Mouse (Mus musculus) limb, embryonic 14.5 days (tissue): ENCODE data around the gene Smarcd1. TPM values are rescaled to one million over a fixed set of nuclear protein-coding genes. Genes with fewer than 3 reads are reported as not detected.

ENCODE experiments used
- ATAC-seq: fragments of 200-750 bp; cut with Nextera tagmentation; 2 replicates; pipeline ENCODE4 v1.8.0; 2017; ENCODE audit warnings: low read depth, moderate number of reproducible peaks, moderate TSS enrichment; ENCODE audit not compliant: low FRiP score
- DNase-seq: peaks from one replicate; pipeline ENCODE4 v3.0.0-alpha.2; 2015; ENCODE audit warnings: low spot score
- H3K27ac ChIP-seq: fragments of 300-500 bp; sonication (generic); replicated peaks from 2 replicates; pipeline ENCODE4 v1.5.1; 2014; ENCODE audit warnings: low read depth, mild to moderate bottlenecking, low read length, moderate library complexity, mixed read lengths
- H3K27me3 ChIP-seq: fragments of 300-500 bp; sonication (generic); 2 replicates; pipeline ENCODE4 v1.6.1; 2014; ENCODE audit warnings: low read length, mixed read lengths; ENCODE audit not compliant: control insufficient read depth, insufficient read depth
- H3K36me3 ChIP-seq: fragments of 300-500 bp; sonication (generic); 2 replicates; pipeline ENCODE4 v1.6.1; 2014; ENCODE audit warnings: mild to moderate bottlenecking, low read length, moderate library complexity, mixed read lengths; ENCODE audit not compliant: control insufficient read depth, insufficient read depth
- H3K4me1 ChIP-seq: fragments of 300-500 bp; sonication (generic); 2 replicates; pipeline ENCODE4 v1.6.1; 2014; ENCODE audit warnings: antibody characterized with exemption, low read length, mixed read lengths; ENCODE audit not compliant: control insufficient read depth, insufficient read depth
- H3K4me2 ChIP-seq: fragments of 300-500 bp; sonication (generic); replicated peaks from 2 replicates; pipeline ENCODE4 v1.6.1; 2014; ENCODE audit warnings: low read depth, mild to moderate bottlenecking, low read length, moderate library complexity; ENCODE audit not compliant: severe bottlenecking
- H3K4me3 ChIP-seq: fragments of 300-500 bp; sonication (generic); replicated peaks from 2 replicates; pipeline ENCODE4 v1.5.1; 2014; ENCODE audit warnings: low read length
- H3K9ac ChIP-seq: fragments of 300-500 bp; sonication (generic); 2 replicates; pipeline ENCODE4 v1.6.1; 2014; ENCODE audit warnings: mild to moderate bottlenecking, low read depth, low read length, moderate library complexity; ENCODE audit not compliant: severe bottlenecking
- H3K9me3 ChIP-seq: fragments of 300-500 bp; sonication (generic); 2 replicates; pipeline ENCODE4 v1.6.1; 2016; ENCODE audit warnings: low read length; ENCODE audit not compliant: control insufficient read depth
- POLR2A ChIP-seq: fragments of 200-500 bp; IDR thresholded peaks from 2 replicates; pipeline ENCODE4 v1.8.0; 2012; ENCODE audit warnings: inconsistent platforms, mild to moderate bottlenecking, moderate library complexity, borderline replicate concordance; ENCODE audit not compliant: insufficient read depth, insufficient read length; ENCODE audit errors: extremely low read depth
- WGBS: fragments of 180-500 bp; shearing (Covaris S2); extraction: QIAGEN DNeasy Blood & Tissue Kit; methylation state at CpG from one replicate; pipeline ENCODE4 v1.1.7; 2014; 5-methylcytosine and 5-hydroxymethylcytosine counted together
- polyA plus RNA-seq, 2 experiments: library from polyadenylated mRNA; depleted of rRNA in 1 of 2; stranded (reverse) in 1 of 2; unstranded in 1 of 2; fragments of >200 nt; fragmentation: Nextera tagmentation in 1 of 2; extraction: Ambion mirVana in 1 of 2; gene quantifications; 2 replicates each; pipeline versions ENCODE4 v1.2.1 to v1.2.3; 2012 to 2014

Smarcd1 gene
- polyA plus RNA-seq, 2 experiments = 41.9 to 77.1 TPM

GRCm38 (mm10) chr15:99661121-99661830 lies 40.7 kb upstream of the Smarcd1 start:
- Histone ChIP-seq H3K4me2 (no peak overlapping the region), H3K4me1 (peaks cover 11% of the 10 kb centered on the region), H3K9ac (no peak overlapping the region), H3K27ac (no peak overlapping the region), H3K36me3 (no peaks in the 10 kb centered on the region), H3K4me3 (no peak overlapping the region), H3K27me3 (peaks cover 16% of the 10 kb centered on the region), H3K9me3 (no peaks in the 10 kb centered on the region)
- ATAC-seq = no peak
- no peak for DNase-seq
- 93% methylated on average over 15 of the region's 15 CpGs for WGBS
- no peak for TF ChIP-seq POLR2A

DNA sequence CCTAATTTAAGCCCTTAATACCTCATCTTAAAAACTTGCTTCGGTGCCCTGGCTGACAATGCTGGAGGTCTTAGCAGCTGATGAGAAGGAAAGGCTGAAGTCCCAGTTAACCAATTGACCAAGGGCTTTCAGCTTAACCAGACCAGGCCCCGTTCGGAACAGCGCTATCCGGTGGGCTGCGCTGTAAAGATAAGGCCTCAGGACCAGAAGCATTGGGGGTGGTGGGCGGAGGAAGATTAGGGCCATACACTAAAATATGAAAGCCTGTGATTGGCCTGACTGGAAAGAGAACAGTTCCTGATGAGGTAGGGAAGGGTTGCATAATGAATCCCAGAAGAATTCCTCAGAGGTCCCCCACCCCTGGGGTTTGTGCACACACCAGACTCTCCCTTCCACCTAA lies 39.6 kb upstream of the Smarcd1 start:
- H3K27ac ChIP-seq = no peak overlapping the region
- H3K27me3 ChIP-seq = peaks cover 25% of the 10 kb centered on the region
- H3K36me3 ChIP-seq = no peaks in the 10 kb centered on the region
- DNase-seq (no peak), ATAC-seq (no peak)
- no peak overlapping the region for H3K4me3 ChIP-seq
- no peak for TF ChIP-seq POLR2A
- H3K9ac ChIP-seq = no peak overlapping the region
- 37% methylated on average over 7 of the region's 7 CpGs for WGBS
- H3K9me3 ChIP-seq = no peaks in the 10 kb centered on the region
- H3K4me2 ChIP-seq = no peak overlapping the region
- H3K4me1 ChIP-seq = peaks cover 11% of the 10 kb centered on the region

DNA sequence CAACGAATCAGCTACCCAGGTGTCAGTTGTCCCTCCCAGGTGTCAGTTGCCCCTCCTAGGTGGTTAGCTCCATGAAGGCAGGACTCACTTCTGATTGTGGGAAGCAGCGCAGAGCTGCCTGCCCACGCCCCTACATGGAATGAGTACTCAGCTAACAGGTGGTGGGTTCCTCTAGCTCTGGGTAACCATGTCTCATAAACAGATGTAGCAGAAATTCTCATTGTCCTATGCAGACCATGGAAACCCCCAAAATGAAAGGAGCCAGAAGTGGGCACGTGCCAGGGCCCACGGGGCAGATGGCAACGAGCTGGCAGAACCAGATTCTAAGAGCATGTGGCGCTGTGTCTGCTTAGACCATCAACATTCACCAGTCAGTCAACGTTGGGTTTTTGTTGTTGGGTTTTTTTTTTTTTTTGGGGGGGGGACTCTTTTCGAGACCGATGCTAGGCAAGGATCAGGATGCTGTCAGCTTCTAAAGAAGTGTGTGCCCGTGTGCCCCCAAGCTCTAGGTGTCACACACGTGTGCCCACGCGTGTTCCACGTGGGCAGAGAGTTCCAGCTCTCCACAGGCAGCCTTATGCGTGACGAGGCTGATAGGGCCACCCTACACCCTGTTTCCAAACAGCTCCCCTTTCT lies 37.8 kb upstream of the Smarcd1 start:
- no peak for DNase-seq

GRCm38 (mm10) chr15:99664600-99665451 lies 37.1 kb upstream of the Smarcd1 start:
- Histone ChIP-seq H3K4me2 (peak overlapping the region; percentile 88), H3K9me3 (no peaks in the 10 kb centered on the region), H3K27me3 (peaks cover 33% of the 10 kb centered on the region), H3K4me3 (peak overlapping the region; percentile 44), H3K4me1 (peaks cover 11% of the 10 kb centered on the region), H3K9ac (peak overlapping the region; percentile 52), H3K36me3 (no peaks in the 10 kb centered on the region), H3K27ac (no peak overlapping the region)
- WGBS = 2% methylated on average over 49 of the region's 52 CpGs
- ATAC-seq (peak; percentile 45; the same call in 1 of the 2 replicates), DNase-seq (peak; percentile 52)
- TF ChIP-seq POLR2A = no peak

More for the DNA sequence above, 37.8 kb upstream of the Smarcd1 start:
- TF ChIP-seq POLR2A = no peak
- H3K4me1 ChIP-seq = peaks cover 11% of the 10 kb centered on the region
- H3K27ac ChIP-seq = no peak overlapping the region
- ATAC-seq = no peak
- 4% methylated on average over 16 of the region's 17 CpGs for WGBS
- peak overlapping the region; percentile 88 for H3K4me2 ChIP-seq
- H3K36me3 ChIP-seq = no peaks in the 10 kb centered on the region
- no peaks in the 10 kb centered on the region for H3K9me3 ChIP-seq
- H3K4me3 ChIP-seq = peak overlapping the region; percentile 44
- H3K9ac ChIP-seq = peak overlapping the region; percentile 52
- H3K27me3 ChIP-seq = peaks cover 26% of the 10 kb centered on the region

DNA sequence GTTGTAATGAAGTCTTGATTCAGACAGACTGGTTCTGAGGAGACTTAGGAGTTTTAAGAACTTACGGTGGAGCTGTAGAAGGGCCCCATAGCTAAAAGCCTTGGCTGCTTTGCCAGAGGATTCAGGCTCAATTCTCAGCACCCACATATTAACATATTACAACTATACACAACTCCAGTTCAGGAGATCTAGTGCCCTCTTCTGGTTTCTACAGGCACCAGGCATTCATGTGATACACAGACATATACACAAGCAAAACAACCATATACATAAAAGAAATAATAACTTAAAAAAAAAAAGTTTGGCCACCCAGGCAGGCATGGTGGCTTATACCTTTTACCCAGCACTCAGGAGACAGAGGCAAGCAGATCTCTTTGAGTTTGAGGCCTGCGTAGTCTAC lies 34.4 kb upstream of the Smarcd1 start:
- peaks cover 11% of the 10 kb centered on the region for H3K4me1 ChIP-seq
- 97% methylated on average over 2 of the region's 2 CpGs for WGBS
- H3K9me3 ChIP-seq = no peaks in the 10 kb centered on the region
- no peak overlapping the region for H3K9ac ChIP-seq
- no peak overlapping the region for H3K27ac ChIP-seq
- ATAC-seq = no peak
- DNase-seq = no peak
- H3K4me3 ChIP-seq = no peak overlapping the region
- H3K4me2 ChIP-seq = no peak overlapping the region
- no peaks in the 10 kb centered on the region for H3K36me3 ChIP-seq
- TF ChIP-seq POLR2A = no peak
- peaks cover 61% of the 10 kb centered on the region for H3K27me3 ChIP-seq
